Mouse (Mus musculus) gonadal fat pad, adult 2 months (tissue): ENCODE data around the gene Pon1. TPM values are rescaled to one million over a fixed set of nuclear protein-coding genes. Genes with fewer than 3 reads are reported as not detected.
A peak's percentile ranks its signal among the peaks of the same experiment; 100 is the strongest.
"Not testable (repeated sequence)": the region's sequence is repeated elsewhere in the genome, so short reads cannot be mapped to it uniquely, and the experiment has no call there.

Source experiments
- DNase-seq: peaks from one replicate; pipeline ENCODE4 v3.0.0-alpha.2; 2012; ENCODE audit warnings: low read depth
- polyA plus RNA-seq: library from polyadenylated mRNA; depleted of rRNA; stranded (reverse); fragments of >200 nt; gene quantifications from 2 replicates; pipeline ENCODE4 v1.2.3, GENCODE M21; 2012; rRNA removed

Gene Pon1
- 0.70 and 1.6 TPM in 2 replicates for polyA plus RNA-seq

GRCm38 (mm10) chr6:5193693-5194092 lies at the start of gene Pon1:
Pon1 (minus strand) TSS chr6:5193946.
- no peak for DNase-seq

- DNase-seq, result no peak
Observed at GRCm38 (mm10) chr6:5238799-5239198, 45.1 kb upstream of the Pon1 start.

GRCm38 (mm10) chr6:5237510-5237909 lies 43.8 kb upstream of the Pon1 start:
- DNase-seq, result no peak

- DNase-seq, result no peak
Observed at GRCm38 (mm10) chr6:5236843-5237371, 43.2 kb upstream of the Pon1 start.

- DNase-seq, result no peak
Observed at GRCm38 (mm10) chr6:5234563-5234962, 40.8 kb upstream of the Pon1 start.

GRCm38 (mm10) chr6:5233812-5234211 lies 40.1 kb upstream of the Pon1 start:
- peak; percentile 99 for DNase-seq

GRCm38 (mm10) chr6:5232022-5232421 lies 38.3 kb upstream of the Pon1 start:
- DNase-seq, result no peak

GRCm38 (mm10) chr6:5230261-5230660 lies 36.5 kb upstream of the Pon1 start:
- no peak for DNase-seq

- not testable (repeated sequence) for DNase-seq
Observed at GRCm38 (mm10) chr6:5223551-5223950, 29.8 kb upstream of the Pon1 start.

- no peak for DNase-seq
Observed at GRCm38 (mm10) chr6:5222080-5222479, 28.3 kb upstream of the Pon1 start.

- no peak for DNase-seq
Observed at GRCm38 (mm10) chr6:5218190-5218589, 24.4 kb upstream of the Pon1 start.

GRCm38 (mm10) chr6:5207817-5208216 lies 14.1 kb upstream of the Pon1 start:
- DNase-seq, result no peak

GRCm38 (mm10) chr6:5199916-5200315 lies 6.2 kb upstream of the Pon1 start:
- DNase-seq, result peak; percentile 74

- peak; percentile 89 for DNase-seq
Observed at GRCm38 (mm10) chr6:5199376-5199905, 5.7 kb upstream of the Pon1 start.

- peak; percentile 62 for DNase-seq
Observed at GRCm38 (mm10) chr6:5198590-5198989, 4.8 kb upstream of the Pon1 start.

GRCm38 (mm10) chr6:5190761-5191160 lies 3.0 kb downstream of the Pon1 start:
- no peak for DNase-seq

GRCm38 (mm10) chr6:5189507-5189906 lies 4.2 kb downstream of the Pon1 start:
- DNase-seq, result no peak

- no peak for DNase-seq
Observed at GRCm38 (mm10) chr6:5188938-5189337, 4.8 kb downstream of the Pon1 start.

- no peak for DNase-seq
Observed at GRCm38 (mm10) chr6:5188036-5188435, 5.7 kb downstream of the Pon1 start.

GRCm38 (mm10) chr6:5187586-5187985 lies 6.2 kb downstream of the Pon1 start:
- DNase-seq, result no peak

GRCm38 (mm10) chr6:5186229-5186950 lies 7.4 kb downstream of the Pon1 start:
- no peak for DNase-seq

GRCm38 (mm10) chr6:5180645-5181044 lies 13.1 kb downstream of the Pon1 start:
- no peak for DNase-seq

- DNase-seq, result no peak
Observed at GRCm38 (mm10) chr6:5179189-5179588, 14.6 kb downstream of the Pon1 start.
